Mouse (Mus musculus) megakaryocyte, embryonic 14.5 days (primary cell): ENCODE data around the gene Stk32c. TPM values are rescaled to one million over a fixed set of nuclear protein-coding genes. Genes with fewer than 3 reads are reported as not detected.

Experiments
- H3K27me3 ChIP-seq: replicated peaks from 2 replicates; pipeline ENCODE3; 2012; ENCODE audit warnings: inconsistent platforms
- H3K36me3 ChIP-seq: replicated peaks from 2 replicates; pipeline ENCODE3; 2012; ENCODE audit warnings: low read length, inconsistent platforms, mixed read lengths
- H3K4me1 ChIP-seq: 2 replicates; pipeline ENCODE4 v1.6.1; 2012; ENCODE audit warnings: inconsistent platforms
- H3K4me3 ChIP-seq: replicated peaks from 2 replicates; pipeline ENCODE3; 2012; ENCODE audit warnings: moderate library complexity, mild to moderate bottlenecking, inconsistent platforms
- H3K9me3 ChIP-seq: 2 replicates; pipeline ENCODE4 v1.6.1; 2012; ENCODE audit warnings: inconsistent platforms
- FLI1 ChIP-seq: IDR thresholded peaks from 2 replicates; pipeline ENCODE4 v1.6.1; 2012; ENCODE audit warnings: low read length, inconsistent platforms, mixed read lengths
- GATA1 ChIP-seq: IDR thresholded peaks from 3 replicates; pipeline ENCODE4 v1.6.1; 2012; ENCODE audit warnings: mixed read lengths, low read length, inconsistent platforms, borderline replicate concordance
- polyA plus RNA-seq: library from polyadenylated mRNA; stranded (reverse); fragments of >175 nt; gene quantifications from 2 replicates; pipeline ENCODE4 v1.2.3, GENCODE M21; 2012; ENCODE audit warnings: low replicate concordance; ENCODE audit not compliant: insufficient read depth

The Stk32c gene
- polyA plus RNA-seq, 1 experiment, result not detected

DNA sequence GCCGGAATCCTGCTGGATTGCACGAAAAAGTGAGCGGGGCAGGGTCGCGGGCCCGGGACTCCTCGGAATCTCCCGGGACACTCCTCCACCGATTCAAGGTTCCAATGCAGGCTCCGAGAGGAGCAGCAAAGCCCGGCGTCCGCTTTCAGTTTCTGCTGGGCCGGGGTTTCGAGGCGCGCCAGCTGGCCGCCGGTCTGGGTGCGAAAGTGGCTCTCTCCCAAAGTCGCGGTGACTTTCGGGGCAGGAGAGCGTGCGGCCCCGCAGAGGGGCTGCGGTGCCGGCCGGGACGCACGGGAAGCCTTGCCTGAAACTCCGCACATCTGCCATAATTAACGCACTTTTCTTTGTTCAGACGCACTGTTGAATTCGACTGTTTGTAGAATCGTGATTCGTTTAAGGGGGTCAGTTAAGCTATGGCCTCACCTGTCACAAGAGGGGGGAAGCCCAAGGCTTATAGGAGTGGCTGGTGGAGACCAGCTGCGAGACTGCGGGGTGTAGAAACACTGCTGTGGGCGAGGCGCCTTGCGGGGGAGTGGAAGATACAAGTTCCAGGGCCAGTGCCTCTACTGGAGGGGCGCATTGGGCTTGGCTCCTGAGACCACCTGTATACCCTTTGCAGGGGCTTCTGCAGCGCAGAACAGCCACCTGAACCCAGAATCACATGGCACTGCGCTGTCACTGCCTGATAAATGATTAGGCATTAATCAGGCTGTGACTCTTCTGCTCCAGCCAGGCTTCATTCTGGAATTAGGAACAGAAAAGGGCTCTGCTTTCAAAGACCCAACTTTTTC, 35.7 kb upstream of the Stk32c start:
- no peaks in the 10 kb centered on the region for H3K9me3 ChIP-seq
- peaks cover 1% of the 10 kb centered on the region for H3K27me3 ChIP-seq
- H3K36me3 ChIP-seq, result peaks cover 40% of the 10 kb centered on the region
- H3K4me1 ChIP-seq, result peaks cover 74% of the 10 kb centered on the region
- TF ChIP-seq FLI1 (no peak), GATA1 (no peak)
- peak overlapping the region; percentile 95 for H3K4me3 ChIP-seq

DNA sequence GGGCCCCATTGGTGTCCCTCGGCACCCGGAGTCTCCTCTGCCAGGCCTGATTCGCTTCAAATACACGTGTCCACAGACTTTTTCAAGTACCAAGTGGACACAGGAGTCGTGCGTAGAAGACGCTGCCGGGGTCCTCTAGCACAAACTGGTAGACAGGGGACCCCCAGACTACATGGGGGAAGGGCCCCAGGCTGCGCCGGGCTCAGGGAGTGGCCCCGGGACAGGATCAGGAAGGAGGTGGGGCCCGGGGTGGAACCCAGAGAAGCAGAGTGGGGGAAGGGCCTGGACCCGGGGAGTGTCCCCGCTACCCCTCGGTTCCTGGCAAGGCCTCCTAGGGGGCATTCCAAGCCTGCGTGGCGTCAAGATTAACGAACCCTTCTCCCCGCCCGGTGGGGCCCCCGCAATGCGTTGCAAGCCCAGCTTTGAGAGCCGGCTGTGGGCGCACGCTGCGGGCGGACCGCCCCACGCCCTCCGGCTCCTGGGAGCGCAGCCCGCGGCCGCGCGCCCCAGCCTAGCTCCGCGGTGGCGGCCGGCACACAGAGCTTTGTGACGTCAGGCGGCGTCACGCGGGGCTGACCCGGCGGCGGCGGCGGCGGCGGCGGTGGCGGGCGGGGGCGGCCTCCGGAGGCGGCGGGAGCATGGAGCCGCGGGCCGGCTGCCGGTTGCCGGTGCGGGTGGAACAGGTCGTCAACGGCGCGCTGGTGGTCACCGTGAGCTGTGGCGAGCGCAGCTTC, 34.9 kb upstream of the Stk32c start, which contains the start of gene Pwwp2b:
Gene Pwwp2b (plus strand): TSS at position 602 of the 734 bp plus-strand sequence.
- H3K36me3 ChIP-seq, result peaks cover 33% of the 10 kb centered on the region
- H3K4me1 ChIP-seq, result peaks cover 67% of the 10 kb centered on the region
- no peaks in the 10 kb centered on the region for H3K9me3 ChIP-seq
- no peak for TF ChIP-seq GATA1
- no peak for TF ChIP-seq FLI1
- peaks cover 1% of the 10 kb centered on the region for H3K27me3 ChIP-seq
- H3K4me3 ChIP-seq, result peak within 1 kb of the TSS; percentile 95

DNA sequence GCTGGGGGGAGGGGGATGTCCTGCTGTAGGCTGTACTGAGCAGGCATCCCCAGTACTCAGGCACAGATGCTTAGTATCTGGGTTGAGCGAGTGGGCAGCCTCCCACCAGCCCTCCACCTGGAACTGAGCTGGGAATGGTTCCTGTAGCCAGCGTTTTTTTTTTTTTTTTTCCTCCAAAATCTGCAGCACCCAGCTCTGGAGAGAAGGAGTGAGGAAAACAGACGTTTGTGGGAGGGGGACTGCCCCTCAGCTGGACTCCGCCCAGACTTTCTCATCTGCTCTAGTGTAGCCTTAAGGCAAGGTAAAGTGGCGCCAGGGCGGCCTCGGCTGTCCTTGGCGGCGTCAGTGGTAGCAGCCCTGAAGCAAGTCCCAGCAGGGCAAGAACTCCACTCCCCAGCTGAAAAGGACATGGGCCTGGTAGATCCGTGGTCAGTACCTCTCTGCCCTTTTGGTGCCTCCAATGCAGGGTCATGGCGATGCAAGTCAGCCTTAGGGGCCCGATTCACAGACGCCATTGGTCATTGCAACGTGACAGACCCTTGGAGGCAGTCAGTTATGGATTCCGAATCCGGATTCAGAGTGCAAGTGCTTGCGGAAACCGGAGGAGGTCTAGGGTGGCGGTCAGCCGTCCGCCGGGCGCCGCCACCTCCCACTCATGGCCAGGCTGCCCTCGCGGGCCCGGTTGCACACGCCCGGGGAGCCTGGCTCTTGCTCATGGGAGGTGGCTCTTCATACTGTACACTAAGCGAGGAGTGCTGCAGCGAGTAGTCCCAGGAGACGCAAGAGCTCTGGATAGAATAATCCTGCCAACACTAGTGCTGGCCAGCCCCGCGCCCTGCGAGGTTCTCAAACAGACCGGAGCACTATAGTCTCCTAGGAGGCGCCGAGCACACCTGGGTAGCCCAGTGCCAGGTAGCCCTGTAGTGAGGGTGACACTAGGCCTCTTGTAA, 34.1 kb upstream of the Stk32c start:
- H3K9me3 ChIP-seq, result no peaks in the 10 kb centered on the region
- peaks cover 25% of the 10 kb centered on the region for H3K36me3 ChIP-seq
- H3K27me3 ChIP-seq, result peaks cover 1% of the 10 kb centered on the region
- H3K4me3 ChIP-seq, result peak overlapping the region; percentile 95
- peaks cover 67% of the 10 kb centered on the region for H3K4me1 ChIP-seq
- TF ChIP-seq FLI1 (no peak), GATA1 (no peak)

DNA sequence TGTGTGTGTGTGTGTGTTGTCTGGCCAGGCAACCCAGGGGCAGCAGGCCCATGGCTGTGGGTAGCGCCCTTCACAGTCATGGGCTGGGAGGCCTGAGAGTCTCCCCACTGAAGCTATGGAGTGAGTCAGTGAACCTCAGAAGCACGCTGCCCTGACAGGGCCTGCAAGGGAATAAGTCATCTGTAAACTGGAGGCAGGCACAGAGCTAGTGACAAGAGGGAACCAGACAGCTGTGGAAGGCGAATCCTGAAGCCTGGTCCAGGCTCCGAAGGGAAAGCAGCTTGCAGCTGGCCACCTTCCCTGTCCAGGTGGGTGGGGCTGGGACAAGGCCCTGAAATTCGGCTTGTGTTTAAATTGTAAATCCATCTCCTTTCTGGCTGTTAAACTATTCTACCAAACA, 33.0 kb upstream of the Stk32c start:
- H3K36me3 ChIP-seq, result peaks cover 14% of the 10 kb centered on the region
- H3K27me3 ChIP-seq, result peaks cover 3% of the 10 kb centered on the region
- no peak overlapping the region for H3K4me3 ChIP-seq
- no peaks in the 10 kb centered on the region for H3K9me3 ChIP-seq
- TF ChIP-seq GATA1 (no peak), FLI1 (no peak)
- peaks cover 63% of the 10 kb centered on the region for H3K4me1 ChIP-seq

DNA sequence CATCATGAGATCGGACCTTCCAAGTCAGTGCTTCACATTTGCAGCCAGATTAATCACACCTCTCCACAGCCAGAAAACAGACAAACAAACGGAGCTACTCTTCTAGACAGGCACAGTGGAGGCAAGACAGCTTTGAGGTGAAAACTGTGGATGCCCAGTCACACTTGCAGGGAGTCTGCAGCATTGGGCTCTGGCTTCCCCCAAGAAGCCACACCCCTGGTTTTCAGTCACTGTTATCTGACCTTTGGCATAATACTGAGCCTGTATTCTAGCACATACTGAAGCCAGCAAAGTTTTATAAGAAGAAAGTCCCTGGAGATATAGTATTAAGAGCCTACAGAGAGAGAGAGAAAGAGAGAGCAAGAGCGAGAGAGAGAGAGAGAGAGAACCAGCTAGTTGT, 26.3 kb upstream of the Stk32c start:
- Histone ChIP-seq H3K9me3 (peaks cover 4% of the 10 kb centered on the region), H3K4me3 (peak overlapping the region; percentile 42), H3K4me1 (peaks cover 63% of the 10 kb centered on the region), H3K27me3 (peaks cover 4% of the 10 kb centered on the region), H3K36me3 (peaks cover 4% of the 10 kb centered on the region)
- TF ChIP-seq GATA1, result no peak
- TF ChIP-seq FLI1, result no peak

DNA sequence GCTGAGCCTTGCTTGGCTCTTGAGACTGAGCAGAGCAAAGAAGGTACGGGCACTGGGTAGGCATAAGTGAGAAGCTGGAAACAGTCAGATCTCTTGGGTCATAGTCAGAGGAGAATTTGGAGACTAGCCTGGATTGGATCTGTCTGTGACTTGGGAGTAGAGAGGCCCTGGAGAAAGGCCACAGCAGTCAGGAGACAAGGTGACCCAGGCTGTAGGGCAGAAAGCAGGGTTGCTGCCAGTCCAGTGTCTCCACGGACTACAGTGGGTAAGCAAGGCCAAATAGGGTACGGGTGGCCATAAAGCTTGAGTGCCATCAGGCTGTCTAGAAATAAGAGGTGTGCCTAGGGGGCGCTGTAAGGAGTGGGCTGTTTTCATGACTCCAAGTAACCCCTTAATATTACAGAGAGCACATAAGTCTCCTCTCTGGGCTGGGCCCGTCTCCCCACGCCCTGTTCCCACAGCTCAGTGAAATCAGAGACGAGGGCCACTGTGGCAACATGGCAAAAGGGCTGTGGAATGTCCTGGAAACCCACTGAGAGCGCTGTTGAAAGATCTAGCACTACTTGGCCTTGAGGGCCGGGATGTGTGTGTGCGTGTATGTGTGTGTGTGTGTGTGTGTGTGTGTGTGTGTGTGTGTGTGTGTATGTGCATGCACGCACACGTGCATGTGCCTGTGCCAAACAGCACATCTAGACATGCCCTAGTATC, 22.7 kb upstream of the Stk32c start:
- Histone ChIP-seq H3K4me1 (peaks cover 76% of the 10 kb centered on the region), H3K9me3 (peaks cover 4% of the 10 kb centered on the region), H3K36me3 (peaks cover 4% of the 10 kb centered on the region), H3K27me3 (no peaks in the 10 kb centered on the region), H3K4me3 (no peak overlapping the region)
- TF ChIP-seq GATA1 (no peak), FLI1 (no peak)

DNA sequence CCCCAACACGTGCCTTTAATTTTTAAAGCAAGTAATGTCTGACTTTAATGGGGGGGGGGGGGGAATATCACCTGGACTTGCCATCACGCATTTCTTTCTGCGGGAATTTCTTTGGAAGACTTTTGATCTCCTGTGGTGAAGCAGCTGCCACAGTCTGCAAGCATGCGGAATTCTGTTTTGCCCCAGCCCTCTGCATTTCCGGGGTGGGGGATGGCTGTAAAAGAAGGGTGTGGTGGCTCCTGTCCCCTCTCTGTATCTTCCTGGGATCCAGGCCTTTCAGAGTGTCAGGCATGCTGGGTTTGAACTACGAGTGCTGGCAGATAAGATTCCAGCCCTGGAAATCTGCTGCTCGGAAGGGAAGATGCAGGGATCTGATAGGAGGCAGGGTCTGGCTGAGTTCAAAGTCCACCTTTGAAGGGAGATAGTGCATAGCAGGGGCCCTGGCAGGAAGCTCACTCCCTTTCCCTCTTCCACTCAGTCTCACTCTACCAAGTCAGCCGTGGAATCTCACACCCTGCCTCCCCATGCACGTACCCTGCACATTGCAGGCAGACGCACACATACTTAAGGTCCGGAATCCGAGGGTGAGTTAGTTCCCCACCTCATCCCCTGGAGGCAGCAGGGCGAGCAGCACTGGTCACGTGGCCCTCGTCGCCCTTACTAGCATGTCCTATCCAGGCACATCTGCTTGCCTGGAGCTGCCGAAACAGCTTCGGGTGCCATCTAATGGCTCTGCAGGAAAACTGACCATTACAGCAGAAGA, 21.5 kb upstream of the Stk32c start:
- Histone ChIP-seq H3K4me3 (peak overlapping the region; percentile 75), H3K36me3 (peaks cover 7% of the 10 kb centered on the region), H3K27me3 (no peaks in the 10 kb centered on the region), H3K4me1 (peaks cover 76% of the 10 kb centered on the region), H3K9me3 (peaks cover 4% of the 10 kb centered on the region)
- TF ChIP-seq GATA1, result no peak
- no peak for TF ChIP-seq FLI1

DNA sequence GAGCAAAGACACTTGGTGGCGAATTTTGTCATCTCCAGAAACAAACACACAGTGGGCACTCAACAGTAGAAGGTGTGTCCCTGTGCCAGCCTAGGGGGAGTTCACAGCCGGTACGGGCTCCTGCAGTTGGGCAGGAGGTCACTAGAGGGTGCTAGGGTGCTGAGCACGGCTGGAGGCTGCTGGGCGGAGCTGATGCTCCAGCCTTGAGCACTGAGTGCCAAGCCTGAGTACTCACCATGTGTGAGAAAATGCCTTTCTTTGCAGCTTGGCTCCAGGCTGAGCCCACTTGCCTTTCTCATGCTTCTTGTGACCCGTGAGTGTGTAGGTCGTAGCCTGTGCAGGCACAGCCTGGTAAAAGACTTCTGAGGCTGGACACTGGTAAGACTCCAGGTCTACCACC, 20.6 kb upstream of the Stk32c start:
- no peak for TF ChIP-seq FLI1
- no peak for TF ChIP-seq GATA1
- no peaks in the 10 kb centered on the region for H3K27me3 ChIP-seq
- H3K36me3 ChIP-seq, result peaks cover 7% of the 10 kb centered on the region
- peak overlapping the region; percentile 82 for H3K4me3 ChIP-seq
- peaks cover 76% of the 10 kb centered on the region for H3K4me1 ChIP-seq
- peaks cover 4% of the 10 kb centered on the region for H3K9me3 ChIP-seq
